Mouse (Mus musculus): Measurements from ENCODE around the gene Fancd2. TPM values are rescaled to one million over a fixed set of nuclear protein-coding genes. Genes with fewer than 3 reads are reported as not detected.

Fancd2 gene
- total and polyA plus RNA-seq, 3 experiments: 14.0 to 35.0 (median 18.5) TPM

DNA sequence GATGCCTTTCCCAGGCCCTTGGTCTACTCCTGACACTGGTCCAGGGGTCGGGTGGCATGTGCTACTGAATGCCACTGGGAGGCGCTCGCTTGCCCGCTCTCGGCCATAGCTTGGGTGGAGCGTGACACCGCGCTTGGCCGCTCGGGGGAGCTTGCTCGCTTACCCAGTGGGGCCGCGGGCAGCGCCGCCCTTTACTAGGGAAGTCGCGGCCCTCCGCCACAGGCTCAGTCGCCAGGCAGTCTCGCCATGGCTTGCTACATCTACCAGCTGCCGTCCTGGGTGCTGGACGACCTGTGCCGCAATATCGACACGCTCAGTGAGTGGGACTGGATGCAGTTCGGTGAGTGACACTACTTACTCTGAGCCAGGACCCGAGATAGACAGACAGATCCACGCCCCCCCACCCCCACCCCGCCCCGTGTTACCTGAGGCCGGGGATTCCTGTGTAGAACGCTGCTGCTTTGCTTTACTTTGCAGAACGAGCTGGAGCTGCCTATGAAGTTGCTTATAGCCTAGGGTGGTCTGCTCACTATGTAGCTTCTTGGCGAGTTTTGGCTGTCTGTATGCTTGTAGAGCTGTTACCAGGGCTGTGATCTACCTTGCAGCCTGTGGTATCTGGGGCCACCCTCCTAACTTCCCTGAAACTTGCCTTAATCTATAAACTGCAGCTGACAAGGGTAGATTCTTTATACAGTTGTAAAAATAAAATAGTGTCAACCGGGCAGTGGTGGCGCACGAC is 107.0 kb downstream of the Fancd2 start, which contains the start of gene Irak2 (continued):
- TF ChIP-seq POLR2AphosphoS5 (IDR thresholded peaks at IDR 0.05; ENCODE audit: borderline replicate concordance, low read depth, low read length): no peak
- TF ChIP-seq MAFK (IDR thresholded peaks at IDR 0.05; ENCODE audit: borderline replicate concordance, low read depth, low read length): no peak; the same call in 1 of the 2 replicates
- no peak for TF ChIP-seq JUND (IDR thresholded peaks at IDR 0.05; ENCODE audit: low read depth, low read length)
- TF ChIP-seq HCFC1 (IDR thresholded peaks at IDR 0.05; ENCODE audit: low read depth, low read length): peak; percentile 28; the same call in 1 of the 2 replicates

DNA sequence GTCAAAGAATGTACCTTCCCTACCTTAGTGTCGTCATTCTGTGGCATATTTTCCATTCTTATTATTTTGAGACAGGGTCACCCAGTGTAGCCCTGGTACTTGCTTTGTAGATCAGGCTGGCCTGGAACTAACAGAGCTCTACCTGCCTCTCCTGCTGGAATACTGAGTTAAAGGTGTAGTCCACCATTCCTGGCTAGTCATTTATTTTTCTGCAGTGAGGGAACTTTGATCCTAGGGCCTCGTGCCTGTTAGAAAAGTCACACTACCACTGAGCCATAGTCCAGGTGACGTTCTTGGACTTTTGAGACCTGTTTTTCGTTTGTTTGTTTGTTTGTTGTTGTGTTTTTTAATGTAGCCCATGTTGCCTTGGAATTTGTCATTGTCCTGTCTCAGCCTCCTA is 107.7 kb downstream of the Fancd2 start:
- H3K9me3 ChIP-seq (replicated peaks; ENCODE audit: insufficient read depth, low read length): no peaks in the 10 kb centered on the region
- no peaks in the 10 kb centered on the region for H3K27me3 ChIP-seq (ENCODE audit: control insufficient read depth in 1 of 2, insufficient read depth in 2 of 2, low read length in 2 of 2)
- no peak overlapping the region for H3K4me3 ChIP-seq (ENCODE audit: control insufficient read depth in 1 of 2, insufficient read depth in 1 of 2, low read depth in 2 of 2, low read length in 2 of 2)
- no peak for TF ChIP-seq HCFC1 (IDR thresholded peaks at IDR 0.05; ENCODE audit: low read depth, low read length)
- no peak for TF ChIP-seq NRF1 (IDR thresholded peaks at IDR 0.05; ENCODE audit: insufficient read depth, low read depth, low read length, poor library complexity, severe bottlenecking)
- TF ChIP-seq EP300 (IDR thresholded peaks at IDR 0.05; ENCODE audit: low read depth in 1 of 2, low read length in 2 of 2): no peak
- peak; percentile 46; the same call in 1 of the 2 replicates for TF ChIP-seq MAFK (IDR thresholded peaks at IDR 0.05; ENCODE audit: borderline replicate concordance, low read depth, low read length)
- H3K9ac ChIP-seq (ENCODE audit: control insufficient read depth, low read depth, low read length, poor library complexity, severe bottlenecking): no peak overlapping the region
- H3K36me3 ChIP-seq (ENCODE audit: control insufficient read depth in 1 of 2, insufficient read depth in 2 of 2, low read length in 2 of 2): no peaks in the 10 kb centered on the region; a peak in 1 of 4 replicates
- H3K79me2 ChIP-seq (ENCODE audit: control insufficient read depth, insufficient read depth, low read length, poor library complexity): no peaks in the 10 kb centered on the region
- DNase-seq (ENCODE audit: low read depth, low spot score): peak; percentile 35
- peaks cover 0 to 5% of the 10 kb centered on the region in 2 experiments; a peak in 1 of 4 replicates for H3K4me1 ChIP-seq (ENCODE audit: control insufficient read depth in 1 of 2, insufficient read depth in 2 of 2, low read length in 2 of 2)
- H3K27ac ChIP-seq (ENCODE audit: control insufficient read depth, low read depth, low read length): no peak overlapping the region

DNA sequence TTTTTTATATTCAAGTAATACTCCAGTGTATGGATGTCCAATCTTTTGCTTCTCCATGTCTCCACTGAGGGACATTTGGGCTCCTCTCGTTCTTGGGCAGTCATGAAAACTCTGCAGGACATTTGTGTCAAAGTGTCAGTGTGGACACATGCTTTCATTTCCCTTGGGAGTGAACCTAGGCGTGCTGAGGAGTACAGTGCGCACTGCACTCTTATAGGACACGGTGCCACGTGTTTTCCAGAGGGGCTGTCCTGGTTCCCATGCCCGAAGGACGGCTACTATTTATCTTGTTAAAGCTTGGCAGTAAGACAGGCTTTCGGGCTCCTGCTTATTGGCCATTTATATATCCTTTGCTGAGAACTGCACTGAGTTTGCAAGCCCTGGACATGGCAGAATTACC is 111.1 kb downstream of the Fancd2 start:
- Histone ChIP-seq H3K27ac (ENCODE audit: control insufficient read depth, low read depth, low read length) (no peak overlapping the region), H3K27me3 (ENCODE audit: control insufficient read depth in 1 of 2, insufficient read depth in 2 of 2, low read length in 2 of 2) (no peaks in the 10 kb centered on the region), H3K9ac (ENCODE audit: control insufficient read depth, low read depth, low read length, poor library complexity, severe bottlenecking) (no peak overlapping the region), H3K36me3 (ENCODE audit: control insufficient read depth in 1 of 2, insufficient read depth in 2 of 2, low read length in 2 of 2) (no peaks in the 10 kb centered on the region; a peak in 1 of 4 replicates), H3K4me3 (ENCODE audit: control insufficient read depth in 1 of 2, insufficient read depth in 1 of 2, low read depth in 2 of 2, low read length in 2 of 2) (no peak overlapping the region), H3K9me3 (replicated peaks; ENCODE audit: insufficient read depth, low read length) (no peaks in the 10 kb centered on the region), H3K4me1 (ENCODE audit: control insufficient read depth in 1 of 2, insufficient read depth in 2 of 2, low read length in 2 of 2) (peaks cover 0 to 5% of the 10 kb centered on the region in 2 experiments; a peak in 1 of 4 replicates), H3K79me2 (ENCODE audit: control insufficient read depth, insufficient read depth, low read length, poor library complexity) (no peaks in the 10 kb centered on the region)
- TF ChIP-seq NELFE (IDR thresholded peaks at IDR 0.05; ENCODE audit: low read depth, low read length) (no peak), KAT2A (conservative IDR thresholded peaks at IDR 0.05; ENCODE audit: low read depth, low read length) (no peak)
- DNase-seq (ENCODE audit: low read depth, low spot score): no peak

DNA sequence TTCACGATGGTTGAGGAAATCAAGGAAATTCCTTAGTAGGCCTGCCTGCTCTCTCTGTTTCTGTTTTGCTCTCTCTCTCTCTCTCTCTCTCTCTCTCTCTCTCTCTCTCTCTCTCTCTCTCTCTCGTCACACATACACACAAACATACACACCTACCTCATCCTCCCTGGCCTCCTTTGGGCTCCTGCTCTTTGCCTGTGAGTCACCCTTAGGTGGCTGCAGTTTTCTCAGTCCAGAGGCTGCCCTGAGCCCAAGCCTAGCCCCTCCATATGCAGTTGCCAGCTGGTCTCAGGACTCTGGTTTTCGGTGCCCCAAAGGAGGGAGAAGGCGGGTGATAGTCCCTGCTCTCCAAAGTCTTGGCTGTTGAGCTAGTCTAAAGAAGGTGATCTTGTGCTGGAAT is 111.5 kb downstream of the Fancd2 start:
- no peak overlapping the region for H3K27ac ChIP-seq (ENCODE audit: control insufficient read depth, low read depth, low read length)
- no peaks in the 10 kb centered on the region; a peak in 1 of 4 replicates for H3K36me3 ChIP-seq (ENCODE audit: control insufficient read depth in 1 of 2, insufficient read depth in 2 of 2, low read length in 2 of 2)
- no peak overlapping the region for H3K4me3 ChIP-seq (ENCODE audit: control insufficient read depth in 1 of 2, insufficient read depth in 1 of 2, low read depth in 2 of 2, low read length in 2 of 2)
- no peaks in the 10 kb centered on the region for H3K9me3 ChIP-seq (replicated peaks; ENCODE audit: insufficient read depth, low read length)
- no peaks in the 10 kb centered on the region for H3K79me2 ChIP-seq (ENCODE audit: control insufficient read depth, insufficient read depth, low read length, poor library complexity)
- no peak for DNase-seq (ENCODE audit: low read depth, low spot score)
- no peak overlapping the region for H3K9ac ChIP-seq (ENCODE audit: control insufficient read depth, low read depth, low read length, poor library complexity, severe bottlenecking)
- no peaks in the 10 kb centered on the region for H3K27me3 ChIP-seq (ENCODE audit: control insufficient read depth in 1 of 2, insufficient read depth in 2 of 2, low read length in 2 of 2)
- no peak for TF ChIP-seq ZKSCAN1 (IDR thresholded peaks at IDR 0.05; ENCODE audit: low read depth, low read length)
- no peak for TF ChIP-seq SIN3A (IDR thresholded peaks at IDR 0.05; ENCODE audit: low read length)
- no peak for TF ChIP-seq USF2 (IDR thresholded peaks at IDR 0.05; ENCODE audit: borderline replicate concordance in 1 of 2, insufficient read depth in 1 of 2, low read depth in 1 of 2, low read length in 2 of 2)
- TF ChIP-seq EP300 (IDR thresholded peaks at IDR 0.05; ENCODE audit: low read depth in 1 of 2, low read length in 2 of 2): no peak
- TF ChIP-seq SMC3 (IDR thresholded peaks at IDR 0.05; ENCODE audit: low read depth, low read length): no peak
- no peak for TF ChIP-seq ZNF384 (IDR thresholded peaks at IDR 0.05; ENCODE audit: low read depth, low read length)
- TF ChIP-seq MAX (IDR thresholded peaks at IDR 0.05; ENCODE audit: low read length): no peak
- TF ChIP-seq CHD2 (IDR thresholded peaks at IDR 0.05; ENCODE audit: low read length): no peak
- no peak for TF ChIP-seq TCF12 (IDR thresholded peaks at IDR 0.05; ENCODE audit: low read depth, low read length)
- TF ChIP-seq NRF1 (IDR thresholded peaks at IDR 0.05; ENCODE audit: insufficient read depth, low read depth, low read length, poor library complexity, severe bottlenecking): no peak
- no peak for TF ChIP-seq POLR2AphosphoS2 (IDR thresholded peaks at IDR 0.05; ENCODE audit: low read length)
- no peak for TF ChIP-seq MYC (IDR thresholded peaks at IDR 0.05; ENCODE audit: low read depth, low read length)
- no peak for TF ChIP-seq BHLHE40 (IDR thresholded peaks at IDR 0.05; ENCODE audit: borderline replicate concordance, low read depth, low read length)
- H3K4me1 ChIP-seq (ENCODE audit: control insufficient read depth in 1 of 2, insufficient read depth in 2 of 2, low read length in 2 of 2): peaks cover 0 to 5% of the 10 kb centered on the region in 2 experiments; a peak in 1 of 4 replicates
